Mouse (Mus musculus) megakaryocyte-erythroid progenitor cell, adult 5-6 weeks (primary cell): ENCODE measurements at regions not wholly inside any gene's neighbourhood (a gene's known extent, or its start where the extent isn't known, plus 50 kb on each side); places are given as distances from the start of the nearest gene placed in this dataset.
"Not testable (repeated sequence)": the region's sequence is repeated elsewhere in the genome, so short reads cannot be mapped to it uniquely, and the experiment has no call there.

Source experiments
- ATAC-seq: replicated peaks from 2 replicates; pipeline ENCODE4 v1.8.0; 2016; ENCODE audit warnings: mild to moderate bottlenecking, inconsistent platforms; ENCODE audit not compliant: severe bottlenecking, poor library complexity, low FRiP score, low TSS enrichment

- no peak for ATAC-seq
Observed at GRCm38 (mm10) chr7:118320307-118320706, 76.8 kb upstream of the Smg1 start.

DNA sequence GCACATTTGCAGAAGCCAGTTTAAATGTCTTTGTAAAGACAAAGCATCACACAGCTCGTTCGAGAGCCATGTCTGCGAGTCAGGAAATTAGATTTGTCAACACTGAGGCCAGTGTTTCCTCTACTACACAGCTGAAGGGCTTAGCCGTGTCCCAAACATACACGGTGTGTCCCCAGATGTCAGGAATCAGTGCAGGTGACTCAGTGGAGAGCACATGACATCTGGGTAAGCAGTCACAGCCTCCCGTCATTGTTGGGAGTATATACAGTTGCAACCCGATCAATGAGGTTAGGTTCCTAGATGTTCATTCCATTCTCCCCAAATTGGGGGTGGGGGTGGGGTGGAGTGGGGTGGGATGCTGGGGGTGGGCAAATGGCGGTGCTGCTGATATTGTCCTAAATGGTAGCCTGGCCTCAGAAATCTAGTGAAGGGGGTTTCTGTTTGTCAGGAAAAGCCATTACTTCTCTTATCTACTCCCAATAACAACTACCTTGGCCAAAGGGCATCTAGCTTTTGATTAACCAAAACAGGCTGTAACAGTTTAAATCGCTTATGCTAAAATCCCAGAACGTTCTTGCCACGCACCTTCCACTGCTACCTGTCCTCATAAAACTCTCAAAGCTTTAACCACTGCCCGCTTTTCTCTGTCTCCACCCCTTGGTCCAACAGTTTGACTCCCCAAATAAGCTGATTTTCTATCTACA is 75.1 kb upstream of the Smg1 start:
- no peak for ATAC-seq

GRCm38 (mm10) chr7:118314886-118315285 is 71.4 kb upstream of the Smg1 start:
- not testable (repeated sequence) for ATAC-seq

DNA sequence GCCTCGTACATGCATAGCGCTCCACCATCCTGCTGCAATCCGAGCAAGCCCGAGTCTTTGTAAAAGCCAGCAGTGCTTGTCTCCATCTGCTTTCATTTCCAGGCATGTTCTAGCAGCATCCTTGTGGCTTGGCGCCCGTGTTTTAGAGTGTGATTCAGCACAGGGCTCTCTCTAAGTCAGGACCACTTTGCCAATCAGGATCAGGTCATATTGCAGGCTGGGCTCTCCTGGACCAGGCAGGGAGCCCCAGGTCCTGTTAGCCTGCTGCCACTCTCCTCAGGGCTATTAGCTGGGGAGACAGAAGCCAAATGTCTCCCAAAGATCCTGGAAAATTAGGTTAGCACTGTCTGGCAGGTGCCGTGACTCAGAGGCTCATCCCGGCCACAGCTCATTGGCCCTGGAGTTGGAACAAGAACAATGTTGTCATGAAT is 70.8 kb upstream of the Smg1 start:
- no peak for ATAC-seq

DNA sequence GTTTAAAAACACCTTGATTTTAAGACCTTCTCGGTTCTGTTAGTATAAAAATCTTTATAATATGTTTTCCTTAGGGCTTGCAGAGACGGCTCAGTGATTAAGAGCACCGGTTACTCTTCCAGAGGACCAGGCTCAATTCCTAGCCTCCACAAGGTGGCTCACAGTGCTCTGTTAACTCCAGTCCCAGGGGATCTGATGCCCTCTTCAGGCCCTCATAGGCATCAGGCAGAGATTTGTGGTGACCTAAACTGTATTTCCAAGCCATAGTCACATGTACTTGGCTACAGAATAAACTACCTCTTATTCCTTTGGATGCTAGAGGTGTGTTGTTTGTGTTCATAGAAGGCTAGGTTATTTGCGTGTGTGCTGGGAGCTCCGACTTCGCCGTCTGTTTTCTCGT is 70.3 kb upstream of the Smg1 start:
- no peak for ATAC-seq

DNA sequence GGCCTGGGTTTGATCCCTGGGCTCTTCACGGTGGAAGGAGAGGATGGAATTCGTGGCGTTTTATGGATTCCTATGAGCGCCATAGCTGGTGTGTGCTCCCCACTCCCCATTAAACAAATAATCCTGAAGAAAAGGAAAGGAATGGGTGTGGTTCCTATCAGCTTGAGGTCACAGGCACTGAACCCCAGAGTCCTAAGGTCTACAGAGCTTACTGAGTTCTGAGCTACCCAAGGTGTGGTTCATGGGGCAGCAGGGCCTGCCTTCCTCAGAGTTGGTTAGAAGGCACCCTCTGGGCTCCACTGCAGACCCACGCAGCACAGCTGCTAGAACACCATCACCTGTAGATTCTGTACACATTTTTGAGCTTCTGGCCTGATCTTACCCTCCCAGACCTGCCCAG is 66.3 kb upstream of the Smg1 start:
- no peak for ATAC-seq

GRCm38 (mm10) chr7:118308882-118309281 is 65.4 kb upstream of the Smg1 start:
- ATAC-seq, result no peak

- ATAC-seq, result peak; percentile 92
Observed at GRCm38 (mm10) chr7:118304812-118305211, 61.3 kb upstream of the Smg1 start.

GRCm38 (mm10) chr7:118304338-118304737 is 60.9 kb upstream of the Smg1 start:
- ATAC-seq, result no peak

DNA sequence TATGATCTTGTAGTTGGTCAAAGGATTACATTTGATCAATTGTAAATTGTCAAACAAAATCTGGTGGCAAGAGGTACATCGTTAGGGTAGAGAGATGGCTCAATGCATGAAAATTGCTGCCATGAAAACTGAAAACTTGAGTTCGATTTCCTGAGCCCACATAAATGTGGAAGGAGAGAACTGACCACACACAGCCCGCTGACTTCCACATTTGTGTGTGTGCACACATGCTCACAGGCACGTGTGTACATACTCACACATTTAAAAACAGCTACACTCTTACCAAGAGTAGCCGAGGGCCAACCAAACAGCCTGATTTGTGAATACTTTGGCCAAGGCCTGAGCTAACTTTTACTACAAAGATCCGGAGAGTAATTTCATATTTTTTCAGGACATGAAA is 60.5 kb upstream of the Smg1 start:
- no peak for ATAC-seq

DNA sequence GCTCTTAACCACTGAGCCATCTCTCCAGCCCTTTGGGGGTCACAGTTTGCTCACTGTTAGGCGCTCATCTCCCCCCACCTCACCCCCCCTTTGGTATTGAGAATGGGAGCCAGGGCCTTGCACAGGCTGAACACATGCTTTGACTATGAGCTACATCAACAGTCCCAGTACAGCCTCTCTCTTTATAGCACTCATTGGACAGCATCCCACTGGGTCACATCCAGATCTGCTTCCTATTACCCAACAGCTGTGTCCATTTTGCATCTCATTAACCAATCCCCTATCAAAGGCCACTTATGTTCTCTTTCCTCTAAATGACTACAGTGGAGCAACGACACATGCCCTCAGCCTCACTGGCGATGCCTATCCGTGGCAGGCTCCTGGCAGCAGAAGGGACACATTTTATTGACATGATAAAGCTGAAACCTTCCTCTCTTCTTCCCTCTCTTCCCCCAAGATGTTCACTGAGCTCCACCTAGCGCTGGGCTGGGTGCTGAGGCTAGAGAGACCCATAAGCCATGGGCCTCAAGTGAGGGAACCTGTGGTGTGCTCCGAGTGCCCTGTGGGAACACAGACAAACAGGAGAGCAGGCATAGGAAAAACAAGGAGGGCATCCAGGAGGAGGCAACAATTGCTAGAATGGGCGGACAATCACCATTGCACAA is 57.3 kb upstream of the Smg1 start:
- no peak for ATAC-seq

GRCm38 (mm10) chr7:118297613-118298012 is 54.1 kb upstream of the Smg1 start:
- peak; percentile 87 for ATAC-seq

DNA sequence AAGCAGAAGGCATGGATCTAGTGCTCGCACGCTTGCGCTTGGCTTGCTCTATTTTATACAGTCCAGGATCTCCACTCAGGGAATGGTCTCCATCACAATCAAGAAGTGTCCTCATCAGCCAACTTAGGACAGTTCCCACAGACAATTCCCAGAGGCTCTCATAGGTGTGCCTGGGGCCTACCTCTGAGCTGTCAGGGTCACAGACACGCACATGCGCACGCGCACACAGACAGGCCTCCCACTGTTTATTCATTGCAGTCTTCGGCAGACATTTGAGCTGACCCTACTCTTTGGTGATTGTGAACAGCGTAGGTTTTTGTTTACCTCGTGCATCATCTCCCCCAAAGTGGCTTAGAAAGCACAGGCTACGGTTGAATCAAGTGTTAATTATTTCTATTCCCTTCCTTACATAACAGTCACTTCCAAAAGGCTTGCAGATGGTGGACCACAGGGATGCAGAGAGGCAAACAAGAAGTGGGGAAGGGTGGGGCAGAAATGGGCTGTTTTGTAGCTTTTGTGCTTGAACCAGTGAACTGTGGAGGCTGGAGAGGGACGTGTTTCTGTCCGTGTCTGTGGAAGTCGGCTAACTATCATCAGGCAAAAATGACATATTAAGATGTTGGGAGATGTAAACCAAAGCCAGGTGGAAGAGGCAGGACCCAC is 53.5 kb upstream of the Smg1 start:
- no peak for ATAC-seq

DNA sequence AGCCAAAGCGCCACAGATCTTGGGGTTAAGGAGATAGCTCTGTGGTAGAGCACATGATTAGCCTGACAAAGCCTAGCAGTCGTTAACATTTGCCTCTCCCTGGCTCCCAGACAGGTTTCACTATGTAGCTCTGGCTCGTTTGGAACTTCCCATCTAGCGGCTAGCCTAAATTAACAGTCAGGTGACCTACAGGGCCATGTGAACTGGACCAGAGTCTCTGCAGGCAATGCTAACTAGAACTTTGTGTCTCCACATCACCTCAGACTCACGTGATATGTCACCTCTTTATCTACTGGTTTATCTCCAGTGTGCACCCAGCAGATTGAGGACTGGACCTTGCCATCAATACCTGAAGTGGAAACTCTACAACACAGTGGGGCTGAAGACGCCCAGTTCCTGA is 52.4 kb upstream of the Smg1 start:
- peak; percentile 35; the same call in 1 of the 2 replicates for ATAC-seq

- ATAC-seq, result no peak
Observed at GRCm38 (mm10) chr7:118295275-118295674, 51.8 kb upstream of the Smg1 start.

DNA sequence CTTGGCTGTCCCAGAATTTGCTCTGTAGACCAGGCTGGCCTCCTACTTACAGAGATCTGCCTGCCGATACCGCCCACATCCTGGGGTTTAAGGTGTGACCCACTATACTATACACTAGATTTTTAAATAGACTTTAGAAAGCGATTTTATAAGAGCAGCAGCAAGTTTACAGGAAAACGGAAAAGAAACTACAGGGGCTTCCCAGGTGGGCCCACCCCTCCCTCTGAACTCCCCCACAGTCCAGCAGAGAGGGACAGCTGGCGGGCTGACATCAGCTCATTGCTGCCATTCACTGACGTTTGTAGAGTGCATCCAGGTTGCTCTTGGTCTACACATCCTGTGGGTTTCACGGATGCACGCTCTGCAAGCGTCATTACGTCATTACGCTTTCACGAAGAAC is 51.2 kb upstream of the Smg1 start:
- ATAC-seq, result no peak
